Mouse (Mus musculus): Measurements from ENCODE around the gene Mrps26.

DNA sequence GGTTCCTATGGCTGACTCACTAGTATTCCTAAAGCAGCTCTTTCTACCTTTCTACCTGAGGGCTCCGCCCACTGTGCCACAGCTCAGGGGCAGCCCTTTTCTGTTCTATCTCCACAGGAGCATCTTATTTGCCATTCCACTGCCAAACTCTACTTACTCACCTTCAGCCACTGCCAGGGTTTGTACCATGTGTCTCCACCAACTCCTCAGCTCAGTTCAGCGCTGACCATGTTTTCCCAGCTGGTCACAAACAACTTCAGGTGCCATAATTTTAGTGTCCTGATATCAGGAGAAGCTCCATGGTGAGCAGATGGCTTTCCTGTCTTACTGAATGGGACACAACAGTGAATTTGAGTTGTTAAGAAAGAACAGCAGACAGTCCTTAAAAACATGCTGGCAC is 6.1 kb upstream of the Mrps26 start:
- TF ChIP-seq CTCF (IDR thresholded peaks at IDR 0.05; ENCODE audit: extremely low read depth, insufficient read length, insufficient replicate concordance, low read depth, low read length) = no peak
- TF ChIP-seq POLR2A (IDR thresholded peaks at IDR 0.05; ENCODE audit: low read depth, low read length) = no peak

Measured in small intestine, adult 2 months (tissue).